Mouse (Mus musculus) neural tube, embryonic 14.5 days (tissue): ENCODE data around the gene Gm10282. TPM values are rescaled to one million over a fixed set of nuclear protein-coding genes. Genes with fewer than 3 reads are reported as not detected.

Source experiments
- ATAC-seq: fragments of 200-750 bp; cut with Nextera tagmentation; 2 replicates; pipeline ENCODE4 v1.8.0; 2017; ENCODE audit warnings: low read depth, mild to moderate bottlenecking, moderate TSS enrichment, moderate library complexity
- H3K27ac ChIP-seq: fragments of 300-500 bp; sonication (generic); 2 replicates; pipeline ENCODE4 v1.5.1; 2014; ENCODE audit warnings: low read depth, mild to moderate bottlenecking, control low read depth, low read length, moderate library complexity, mixed read lengths
- H3K27me3 ChIP-seq: fragments of 300-500 bp; sonication (generic); 2 replicates; pipeline ENCODE4 v1.6.1; 2014; ENCODE audit warnings: low read length; ENCODE audit not compliant: control insufficient read depth, insufficient read depth
- H3K36me3 ChIP-seq: fragments of 300-500 bp; sonication (generic); 2 replicates; pipeline ENCODE4 v1.6.1; 2014; ENCODE audit warnings: low read length, mixed read lengths; ENCODE audit not compliant: control insufficient read depth, insufficient read depth
- H3K4me1 ChIP-seq: fragments of 300-500 bp; sonication (generic); 2 replicates; pipeline ENCODE4 v1.6.1; 2014; ENCODE audit warnings: low read length; ENCODE audit not compliant: control insufficient read depth, insufficient read depth
- H3K4me2 ChIP-seq: fragments of 300-500 bp; sonication (generic); 2 replicates; pipeline ENCODE4 v1.6.1; 2014; ENCODE audit warnings: mild to moderate bottlenecking, low read depth, low read length, control low read depth
- H3K4me3 ChIP-seq: fragments of 300-500 bp; sonication (generic); 2 replicates; pipeline ENCODE4 v1.5.1; 2014; ENCODE audit warnings: low read depth, low read length, control low read depth, mixed read lengths
- H3K9ac ChIP-seq: fragments of 300-500 bp; sonication (generic); replicated peaks from 2 replicates; pipeline ENCODE4 v1.6.1; 2014; ENCODE audit warnings: low read depth, mild to moderate bottlenecking, control low read depth, low read length, mixed read lengths
- H3K9me3 ChIP-seq: fragments of 300-500 bp; sonication (generic); 2 replicates; pipeline ENCODE4 v1.6.1; 2016; ENCODE audit warnings: low read length; ENCODE audit not compliant: control insufficient read depth
- WGBS: fragments of 180-500 bp; shearing (Covaris S2); extraction: QIAGEN DNeasy Blood & Tissue Kit; methylation state at CpG from one replicate; pipeline ENCODE4 v1.1.7; 2014; 5-methylcytosine and 5-hydroxymethylcytosine counted together
- polyA plus RNA-seq: library from polyadenylated mRNA; unstranded; fragments of >200 nt; fragmentation: Nextera tagmentation; extraction: Ambion mirVana; gene quantifications from 2 replicates; pipeline ENCODE4 v1.2.1, GENCODE M21; 2014

Gm10282 gene
- polyA plus RNA-seq, 1 experiment from 2014 or later: 12.3 TPM

GRCm38 (mm10) chr8:72306913-72307312 is 1.9 kb upstream of the Gm10282 start:
- no peaks in the 10 kb centered on the region for H3K4me1 ChIP-seq
- H3K4me3 ChIP-seq: no peak overlapping the region
- no peak overlapping the region for H3K27ac ChIP-seq
- 92% methylated on average over 5 of the region's 5 CpGs for WGBS
- no peak for ATAC-seq
- no peak overlapping the region for H3K4me2 ChIP-seq
- no peaks in the 10 kb centered on the region for H3K9me3 ChIP-seq
- H3K9ac ChIP-seq: no peak overlapping the region
- H3K27me3 ChIP-seq: no peaks in the 10 kb centered on the region
- no peaks in the 10 kb centered on the region for H3K36me3 ChIP-seq

GRCm38 (mm10) chr8:72303633-72304032 is 1.4 kb downstream of the Gm10282 start:
- ATAC-seq: no peak
- Histone ChIP-seq H3K9ac (no peak overlapping the region), H3K4me3 (no peak overlapping the region), H3K4me1 (no peaks in the 10 kb centered on the region), H3K27ac (no peak overlapping the region), H3K9me3 (no peaks in the 10 kb centered on the region), H3K4me2 (no peak overlapping the region), H3K27me3 (no peaks in the 10 kb centered on the region), H3K36me3 (no peaks in the 10 kb centered on the region)
- WGBS: 73% methylated on average over 8 of the region's 8 CpGs

- Histone ChIP-seq H3K4me2 (no peak overlapping the region), H3K4me1 (no peaks in the 10 kb centered on the region), H3K27me3 (no peaks in the 10 kb centered on the region), H3K36me3 (no peaks in the 10 kb centered on the region), H3K27ac (no peak overlapping the region), H3K4me3 (no peak overlapping the region), H3K9me3 (no peaks in the 10 kb centered on the region), H3K9ac (no peak overlapping the region)
- 70% methylated on average over 8 of the region's 8 CpGs for WGBS
- no peak for ATAC-seq
Observed at GRCm38 (mm10) chr8:72302986-72303612, 2.0 kb downstream of the Gm10282 start.

- ATAC-seq: no peak
- H3K4me1 ChIP-seq: no peaks in the 10 kb centered on the region
- H3K27me3 ChIP-seq: no peaks in the 10 kb centered on the region
- H3K9ac ChIP-seq: no peak overlapping the region
- no peak overlapping the region for H3K27ac ChIP-seq
- no peak overlapping the region for H3K4me2 ChIP-seq
- H3K4me3 ChIP-seq: no peak overlapping the region
- no peaks in the 10 kb centered on the region for H3K36me3 ChIP-seq
- no peaks in the 10 kb centered on the region for H3K9me3 ChIP-seq
- WGBS: 77% methylated on average over 5 of the region's 5 CpGs
Observed at GRCm38 (mm10) chr8:72301497-72301896, 3.6 kb downstream of the Gm10282 start.

- Histone ChIP-seq H3K36me3 (no peaks in the 10 kb centered on the region), H3K27ac (no peak overlapping the region), H3K4me2 (no peak overlapping the region), H3K9ac (no peak overlapping the region), H3K4me3 (no peak overlapping the region), H3K9me3 (no peaks in the 10 kb centered on the region), H3K4me1 (no peaks in the 10 kb centered on the region), H3K27me3 (no peaks in the 10 kb centered on the region)
- no peak for ATAC-seq
- 81% methylated on average over 9 of the region's 9 CpGs for whole genome bisulfite sequencing
Observed at GRCm38 (mm10) chr8:72300654-72301400, 4.2 kb downstream of the Gm10282 start.

- Histone ChIP-seq H3K27ac (no peak overlapping the region), H3K4me1 (no peaks in the 10 kb centered on the region), H3K9ac (no peak overlapping the region), H3K27me3 (no peaks in the 10 kb centered on the region), H3K4me3 (no peak overlapping the region), H3K4me2 (no peak overlapping the region), H3K9me3 (no peaks in the 10 kb centered on the region), H3K36me3 (no peaks in the 10 kb centered on the region)
- no peak for ATAC-seq
- 88% methylated on average over 1 of the region's 1 CpGs for WGBS
Observed at GRCm38 (mm10) chr8:72298928-72299327, 6.1 kb downstream of the Gm10282 start.

- no peak for ATAC-seq
- Histone ChIP-seq H3K27me3 (no peaks in the 10 kb centered on the region), H3K4me2 (no peak overlapping the region), H3K9me3 (no peaks in the 10 kb centered on the region), H3K27ac (no peak overlapping the region), H3K36me3 (no peaks in the 10 kb centered on the region), H3K4me3 (no peak overlapping the region), H3K9ac (no peak overlapping the region), H3K4me1 (no peaks in the 10 kb centered on the region)
- WGBS: 90% methylated on average over 8 of the region's 8 CpGs
Observed at GRCm38 (mm10) chr8:72296561-72296960, 8.5 kb downstream of the Gm10282 start.

- ATAC-seq: peak; percentile 58; the same call in 1 of the 2 replicates
- Histone ChIP-seq H3K4me3 (no peak overlapping the region), H3K27me3 (no peaks in the 10 kb centered on the region), H3K9me3 (no peaks in the 10 kb centered on the region), H3K36me3 (no peaks in the 10 kb centered on the region), H3K4me1 (no peaks in the 10 kb centered on the region), H3K4me2 (no peak overlapping the region), H3K9ac (no peak overlapping the region), H3K27ac (no peak overlapping the region)
- 55% methylated on average over 8 of the region's 8 CpGs for whole genome bisulfite sequencing
Observed at GRCm38 (mm10) chr8:72295679-72296078, 9.4 kb downstream of the Gm10282 start.

GRCm38 (mm10) chr8:72295125-72295524 is 9.9 kb downstream of the Gm10282 start:
- H3K27ac ChIP-seq: no peak overlapping the region
- H3K4me1 ChIP-seq: no peaks in the 10 kb centered on the region
- no peak overlapping the region for H3K4me3 ChIP-seq
- no peaks in the 10 kb centered on the region for H3K27me3 ChIP-seq
- ATAC-seq: no peak
- H3K9ac ChIP-seq: no peak overlapping the region
- no peaks in the 10 kb centered on the region for H3K9me3 ChIP-seq
- 80% methylated on average over 3 of the region's 3 CpGs for WGBS
- H3K4me2 ChIP-seq: no peak overlapping the region
- H3K36me3 ChIP-seq: no peaks in the 10 kb centered on the region
